Mouse (Mus musculus) small intestine, adult 2 months (tissue): ENCODE measurements at regions not wholly inside any gene's neighbourhood (a gene's known extent, or its start where the extent isn't known, plus 50 kb on each side); places are given as distances from the start of the nearest gene placed in this dataset.

Experiments
- CTCF ChIP-seq: fragments of 200-500 bp; IDR thresholded peaks from 2 replicates; pipeline ENCODE4 v1.5.1; 2012; ENCODE audit warnings: low read depth, mild to moderate bottlenecking, control low read depth, inconsistent platforms, low read length, moderate library complexity, mixed read lengths; ENCODE audit not compliant: insufficient replicate concordance, insufficient read length; ENCODE audit errors: extremely low read depth
- POLR2A ChIP-seq: fragments of 200-500 bp; IDR thresholded peaks from 2 replicates; pipeline ENCODE4 v1.6.1; 2012; ENCODE audit warnings: low read depth, mild to moderate bottlenecking, control low read depth, inconsistent platforms, low read length, moderate library complexity

DNA sequence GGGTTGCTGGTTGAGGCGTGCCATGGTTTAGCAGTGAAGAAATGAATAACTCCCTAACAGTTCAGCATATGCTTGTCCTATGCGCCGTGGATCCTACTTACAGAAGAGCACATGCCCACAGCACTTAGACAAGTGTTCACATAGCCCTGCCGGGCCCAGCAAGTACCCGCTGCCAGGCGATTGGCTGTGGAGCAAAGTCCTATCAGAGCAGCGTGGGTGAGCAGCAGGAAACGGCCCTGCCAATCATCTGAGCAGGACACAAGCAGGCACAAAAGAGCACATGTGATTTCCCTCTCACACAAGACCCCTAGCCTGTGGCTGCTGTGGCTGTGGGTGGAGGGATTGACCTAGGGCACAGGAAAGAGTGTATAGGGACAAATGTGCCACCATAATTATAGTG lies 243.7 kb upstream of the Dio3 start:
- no peak for TF ChIP-seq CTCF
- TF ChIP-seq POLR2A, result no peak
